Mouse (Mus musculus): ENCODE results near the gene L3hypdh.

The L3hypdh gene

GRCm38 (mm10) chr12:72085329-72086165, at the start of gene L3hypdh, which contains the start of gene Jkamp:
L3hypdh (minus strand) TSS chr12:72085439.
Jkamp (plus strand) TSS chr12:72085589.
- in situ Hi-C loops (cut with MboI, MseI), result loop anchor here (25.0 kb wide), 2 partner anchors 577 to 677 kb away; partner anchors contain the start of genes Dhrs7 and Ppm1a

GRCm38 (mm10) chr12:72129203-72129602, 44.0 kb upstream of the L3hypdh start:
- in situ Hi-C loops (cut with MboI, MseI), result no loop called here

GRCm38 (mm10) chr12:72115686-72116345, 30.6 kb upstream of the L3hypdh start:
- in situ Hi-C loops (cut with MboI, MseI), result no loop called here

- in situ Hi-C loops (cut with MboI, MseI), result no loop called here
Measured at GRCm38 (mm10) chr12:72115126-72115525, 29.9 kb upstream of the L3hypdh start.

GRCm38 (mm10) chr12:72104525-72105281, 19.5 kb upstream of the L3hypdh start:
- in situ Hi-C loops (cut with MboI, MseI), result loop anchor here (5.0 kb wide), 1 partner anchor 318 kb away; no protein-coding TSS in a partner anchor

- in situ Hi-C loops (cut with MboI, MseI), result no loop called here
Measured at GRCm38 (mm10) chr12:72104027-72104426, 18.8 kb upstream of the L3hypdh start.

- in situ Hi-C loops (cut with MboI, MseI), result no loop called here
Measured at GRCm38 (mm10) chr12:72102776-72103175, 17.5 kb upstream of the L3hypdh start.

GRCm38 (mm10) chr12:72096966-72097365, 11.7 kb upstream of the L3hypdh start:
- in situ Hi-C loops (cut with MboI, MseI), result loop anchor here (10.0 to 25.0 kb wide), 3 partner anchors 565 to 1258 kb away; partner anchors contain the start of genes Dhrs7 and Ppm1a

GRCm38 (mm10) chr12:72089802-72090201, 4.6 kb upstream of the L3hypdh start:
- in situ Hi-C loops (cut with MboI, MseI), result loop anchor here (10.0 to 25.0 kb wide), 3 partner anchors 572 to 1265 kb away; partner anchors contain the start of genes Dhrs7 and Ppm1a

- in situ Hi-C loops (cut with MboI, MseI), result loop anchor here (25.0 kb wide), 2 partner anchors 576 to 676 kb away; partner anchors contain the start of genes Dhrs7 and Ppm1a
Measured at GRCm38 (mm10) chr12:72086166-72086825, 1.1 kb upstream of the L3hypdh start.

- in situ Hi-C loops (cut with MboI, MseI), result loop anchor here (25.0 kb wide), 2 partner anchors 577 to 677 kb away; partner anchors contain the start of genes Dhrs7 and Ppm1a
Measured at GRCm38 (mm10) chr12:72085024-72085328, 263 bp downstream of the L3hypdh start.

GRCm38 (mm10) chr12:72084261-72085023, 797 bp downstream of the L3hypdh start:
- in situ Hi-C loops (cut with MboI, MseI), result loop anchor here (25.0 kb wide), 2 partner anchors 578 to 678 kb away; partner anchors contain the start of genes Dhrs7 and Ppm1a

- in situ Hi-C loops (cut with MboI, MseI), result loop anchor here (25.0 kb wide), 2 partner anchors 579 to 679 kb away; partner anchors contain the start of genes Dhrs7 and Ppm1a
Measured at GRCm38 (mm10) chr12:72083265-72083664, 2.0 kb downstream of the L3hypdh start.

- in situ Hi-C loops (cut with MboI, MseI), result loop anchor here (25.0 kb wide), 2 partner anchors 580 to 680 kb away; partner anchors contain the start of genes Dhrs7 and Ppm1a
Measured at GRCm38 (mm10) chr12:72082370-72082769, 2.9 kb downstream of the L3hypdh start.

- in situ Hi-C loops (cut with MboI, MseI), result loop anchor here (25.0 kb wide), 2 partner anchors 580 to 680 kb away; partner anchors contain the start of genes Dhrs7 and Ppm1a
Measured at GRCm38 (mm10) chr12:72081961-72082360, 3.3 kb downstream of the L3hypdh start.

GRCm38 (mm10) chr12:72078248-72078647, 7.0 kb downstream of the L3hypdh start:
- in situ Hi-C loops (cut with MboI, MseI), result loop anchor here (25.0 kb wide), 2 partner anchors 584 to 684 kb away; partner anchors contain the start of genes Dhrs7 and Ppm1a

GRCm38 (mm10) chr12:72070327-72071269, 14.6 kb downstream of the L3hypdh start, which contains the start of gene Gpr135:
Gpr135 (minus strand) TSS chr12:72071125.
- in situ Hi-C loops (cut with MboI, MseI), result loop anchor here (5.0 kb wide), 1 partner anchor 243 kb away; no protein-coding TSS in a partner anchor

- in situ Hi-C loops (cut with MboI, MseI), result loop anchor here (5.0 kb wide), 1 partner anchor 242 kb away; no protein-coding TSS in a partner anchor
Measured at GRCm38 (mm10) chr12:72069626-72070326, 15.5 kb downstream of the L3hypdh start.
